Mouse (Mus musculus) CH12.LX (cell line): ENCODE results near the gene Dusp13.

Experiments
- CTCF ChIP-seq, 2 experiments: IDR thresholded peaks in 1 of 2; conservative IDR thresholded peaks in 1 of 2; 2 replicates each; pipeline ENCODE4 v1.5.1; 2011 to 2012; ENCODE audit warnings: low read depth in 2 of 2, low read length in 2 of 2, improper control_type of control experiment in 1 of 2, inconsistent platforms in 1 of 2, mild to moderate bottlenecking in 1 of 2, moderate library complexity in 1 of 2
- ELF1 ChIP-seq: IDR thresholded peaks from 2 replicates; pipeline ENCODE4 v1.6.1; 2014; ENCODE audit warnings: low read depth, mild to moderate bottlenecking, inconsistent platforms, low read length, improper control_type of control experiment
- GABPA ChIP-seq: IDR thresholded peaks from 2 replicates; pipeline ENCODE4 v1.6.1; 2012; ENCODE audit warnings: low read depth, low read length, improper control_type of control experiment, inconsistent platforms; ENCODE audit not compliant: insufficient replicate concordance
- MAFK ChIP-seq: IDR thresholded peaks from 2 replicates; pipeline ENCODE4 v1.6.1; 2011; ENCODE audit warnings: low read length, improper control_type of control experiment; ENCODE audit not compliant: insufficient replicate concordance
- POLR2A ChIP-seq: IDR thresholded peaks from 2 replicates; pipeline ENCODE4 v1.6.1; 2011; ENCODE audit warnings: low read depth, mild to moderate bottlenecking, improper control_type of control experiment, low read length
- TCF12 ChIP-seq: IDR thresholded peaks from 2 replicates; pipeline ENCODE4 v1.6.1; 2014; ENCODE audit warnings: low read depth, mild to moderate bottlenecking, inconsistent platforms, low read length, improper control_type of control experiment
- USF1 ChIP-seq: IDR thresholded peaks from 2 replicates; pipeline ENCODE4 v1.6.1; 2014; ENCODE audit warnings: low read depth, mild to moderate bottlenecking, inconsistent platforms, low read length, improper control_type of control experiment

GRCm38 (mm10) chr14:21746251-21746650 lies 4.7 kb downstream of the Dusp13 start:
- TF ChIP-seq ELF1 (no peak), CTCF (conservative IDR thresholded peaks at IDR 0.05 in 1 of 2, IDR thresholded peaks at IDR 0.05 in 1 of 2; ENCODE audit: low read depth in 2 of 2, low read length in 2 of 2) (no peak), USF1 (no peak), GABPA (no peak), MAFK (no peak), POLR2A (no peak), TCF12 (no peak)
